Mouse (Mus musculus): ENCODE measurements around the gene Rab11fip5. TPM values are rescaled to one million over a fixed set of nuclear protein-coding genes. Genes with fewer than 3 reads are reported as not detected.
A peak's percentile ranks its signal among the peaks of the same experiment; 100 is the strongest.

Rab11fip5 gene
- polyA plus RNA-seq, 1 experiment from 2014 or later: 20.5 TPM

- Histone ChIP-seq H3K9ac (replicated peaks; ENCODE audit: low read depth, low read length) (no peak overlapping the region), H3K36me3 (ENCODE audit: control insufficient read depth, insufficient read depth, low read length) (no peaks in the 10 kb centered on the region), H3K4me3 (ENCODE audit: low read depth, low read length) (no peak overlapping the region), H3K27me3 (ENCODE audit: control insufficient read depth, insufficient read depth, low read length) (no peaks in the 10 kb centered on the region), H3K9me3 (ENCODE audit: control insufficient read depth, low read length) (no peaks in the 10 kb centered on the region), H3K27ac (ENCODE audit: low read depth, low read length) (no peak overlapping the region; the same call in 1 of the 2 replicates), H3K4me1 (ENCODE audit: control insufficient read depth, insufficient read depth, low read length) (peaks cover 13% of the 10 kb centered on the region), H3K4me2 (ENCODE audit: low read depth, low read length) (no peak overlapping the region)
- WGBS: 68% methylated on average over 7 of the region's 7 CpGs
- peak; percentile 24; the same call in 1 of the 2 replicates for ATAC-seq (ENCODE audit: low read depth)
Measured at GRCm38 (mm10) chr6:85295384-85296167, 78.9 kb downstream of the Rab11fip5 start.

GRCm38 (mm10) chr6:85294004-85294379 is 80.4 kb downstream of the Rab11fip5 start:
- peaks cover 13% of the 10 kb centered on the region for H3K4me1 ChIP-seq (ENCODE audit: control insufficient read depth, insufficient read depth, low read length)
- no peak overlapping the region for H3K9ac ChIP-seq (replicated peaks; ENCODE audit: low read depth, low read length)
- 27% methylated on average over 5 of the region's 5 CpGs for WGBS
- no peak overlapping the region for H3K4me3 ChIP-seq (ENCODE audit: low read depth, low read length)
- no peaks in the 10 kb centered on the region for H3K27me3 ChIP-seq (ENCODE audit: control insufficient read depth, insufficient read depth, low read length)
- H3K9me3 ChIP-seq (ENCODE audit: control insufficient read depth, low read length): no peaks in the 10 kb centered on the region
- H3K36me3 ChIP-seq (ENCODE audit: control insufficient read depth, insufficient read depth, low read length): no peaks in the 10 kb centered on the region
- H3K4me2 ChIP-seq (ENCODE audit: low read depth, low read length): no peak overlapping the region
- ATAC-seq (ENCODE audit: low read depth): peak; percentile 27; the same call in 1 of the 2 replicates
- no peak overlapping the region; the same call in 1 of the 2 replicates for H3K27ac ChIP-seq (ENCODE audit: low read depth, low read length)

GRCm38 (mm10) chr6:85293255-85294003 is 81.0 kb downstream of the Rab11fip5 start:
- Histone ChIP-seq H3K27ac (ENCODE audit: low read depth, low read length) (no peak overlapping the region; the same call in 1 of the 2 replicates), H3K4me1 (ENCODE audit: control insufficient read depth, insufficient read depth, low read length) (peaks cover 13% of the 10 kb centered on the region), H3K27me3 (ENCODE audit: control insufficient read depth, insufficient read depth, low read length) (no peaks in the 10 kb centered on the region), H3K9ac (replicated peaks; ENCODE audit: low read depth, low read length) (no peak overlapping the region), H3K4me2 (ENCODE audit: low read depth, low read length) (no peak overlapping the region), H3K9me3 (ENCODE audit: control insufficient read depth, low read length) (no peaks in the 10 kb centered on the region), H3K4me3 (ENCODE audit: low read depth, low read length) (no peak overlapping the region), H3K36me3 (ENCODE audit: control insufficient read depth, insufficient read depth, low read length) (no peaks in the 10 kb centered on the region)
- 37% methylated on average over 10 of the region's 10 CpGs for WGBS
- ATAC-seq (ENCODE audit: low read depth): peak; percentile 66

GRCm38 (mm10) chr6:85290869-85291824 is 83.3 kb downstream of the Rab11fip5 start:
- Histone ChIP-seq H3K9me3 (ENCODE audit: control insufficient read depth, low read length) (no peaks in the 10 kb centered on the region), H3K4me1 (ENCODE audit: control insufficient read depth, insufficient read depth, low read length) (peaks cover 13% of the 10 kb centered on the region), H3K27ac (ENCODE audit: low read depth, low read length) (no peak overlapping the region), H3K9ac (replicated peaks; ENCODE audit: low read depth, low read length) (no peak overlapping the region), H3K4me2 (ENCODE audit: low read depth, low read length) (no peak overlapping the region), H3K36me3 (ENCODE audit: control insufficient read depth, insufficient read depth, low read length) (no peaks in the 10 kb centered on the region), H3K4me3 (ENCODE audit: low read depth, low read length) (no peak overlapping the region), H3K27me3 (ENCODE audit: control insufficient read depth, insufficient read depth, low read length) (no peaks in the 10 kb centered on the region)
- ATAC-seq (ENCODE audit: low read depth): no peak
- WGBS: 92% methylated on average over 16 of the region's 16 CpGs

GRCm38 (mm10) chr6:85288193-85288857 is 86.1 kb downstream of the Rab11fip5 start:
- Histone ChIP-seq H3K9ac (replicated peaks; ENCODE audit: low read depth, low read length) (no peak overlapping the region), H3K27ac (ENCODE audit: low read depth, low read length) (no peak overlapping the region), H3K4me1 (ENCODE audit: control insufficient read depth, insufficient read depth, low read length) (peaks cover 2% of the 10 kb centered on the region), H3K4me2 (ENCODE audit: low read depth, low read length) (no peak overlapping the region), H3K9me3 (ENCODE audit: control insufficient read depth, low read length) (no peaks in the 10 kb centered on the region), H3K36me3 (ENCODE audit: control insufficient read depth, insufficient read depth, low read length) (no peaks in the 10 kb centered on the region), H3K27me3 (ENCODE audit: control insufficient read depth, insufficient read depth, low read length) (no peaks in the 10 kb centered on the region), H3K4me3 (ENCODE audit: low read depth, low read length) (no peak overlapping the region)
- ATAC-seq (ENCODE audit: low read depth): no peak
- WGBS: 89% methylated on average over 4 of the region's 4 CpGs

GRCm38 (mm10) chr6:85286283-85287047 is 88.0 kb downstream of the Rab11fip5 start:
- Histone ChIP-seq H3K4me1 (ENCODE audit: control insufficient read depth, insufficient read depth, low read length) (no peaks in the 10 kb centered on the region), H3K36me3 (ENCODE audit: control insufficient read depth, insufficient read depth, low read length) (no peaks in the 10 kb centered on the region), H3K9ac (replicated peaks; ENCODE audit: low read depth, low read length) (no peak overlapping the region), H3K4me2 (ENCODE audit: low read depth, low read length) (no peak overlapping the region), H3K27me3 (ENCODE audit: control insufficient read depth, insufficient read depth, low read length) (no peaks in the 10 kb centered on the region), H3K9me3 (ENCODE audit: control insufficient read depth, low read length) (no peaks in the 10 kb centered on the region), H3K4me3 (ENCODE audit: low read depth, low read length) (no peak overlapping the region), H3K27ac (ENCODE audit: low read depth, low read length) (no peak overlapping the region)
- ATAC-seq (ENCODE audit: low read depth): no peak
- WGBS: 88% methylated on average over 13 of the region's 13 CpGs
